8 mouse cellular contexts compared by ENCODE assay signal in genomic region chr19:20727381-20727780, GRCm38 (mm10). TPM values are rescaled to one million over a fixed set of nuclear protein-coding genes. Genes with fewer than 3 reads are reported as not detected.
DNase-seq lines count a peak whose midpoint lies in the region; ATAC-seq and TF ChIP-seq lines count a peak whose summit lies in the region.

Gene Aldh1a7, minus strand, starts transcription at chr19:20727562.

- WGBS in kidney, embryonic 15.5 days = 66% methylated on average over 2 of the region's 2 CpGs
- WGBS in hindbrain, embryonic 16.5 days = 84% methylated on average over 2 of the region's 2 CpGs

- H3K4me2 ChIP-seq in kidney, embryonic 15.5 days = no peak within 1 kb of the TSS
- no peak within 1 kb of the TSS for H3K4me2 ChIP-seq in hindbrain, embryonic 16.5 days (ENCODE audit: low read length)

- TF ChIP-seq EP300 in MEL (IDR thresholded peaks at IDR 0.05; ENCODE audit: low read depth in 1 of 2, low read length in 2 of 2) = no peak

- no peak for TF ChIP-seq POLR2A in MEL (IDR thresholded peaks at IDR 0.05; ENCODE audit: control insufficient read depth in 1 of 2, insufficient read depth in 1 of 2, low read depth in 1 of 2, low read length in 2 of 2, poor library complexity in 1 of 2)

- no peaks in the 10 kb centered on the region for H3K9me3 ChIP-seq in MEL (replicated peaks; ENCODE audit: insufficient read depth, low read length)
- H3K9me3 ChIP-seq in kidney, embryonic 15.5 days (replicated peaks) = no peaks in the 10 kb centered on the region
- no peaks in the 10 kb centered on the region for H3K9me3 ChIP-seq in hindbrain, embryonic 16.5 days (ENCODE audit: control insufficient read depth, low read length)

- peak; percentile 85 for ATAC-seq in kidney, embryonic 15.5 days (replicated peaks; ENCODE audit: low FRiP score)
- ATAC-seq in hindbrain, embryonic 16.5 days = no peak

- DNase-seq in MEL (ENCODE audit: low read depth, low spot score) = peak; percentile 56
- peak; percentile 9 for DNase-seq in adrenal gland, postnatal 14 days
- DNase-seq in lung, postnatal 10 days = peak; percentile 29
- DNase-seq in layer of hippocampus, postnatal 10 days (ENCODE audit: low spot score in 2 of 2) = no peak
- DNase-seq in cerebellum, postnatal 4 days (ENCODE audit: low spot score in 2 of 2) = no peak
- no peak for DNase-seq in thymus, postnatal 10 days (ENCODE audit: low spot score in 2 of 2)

- no peak for TF ChIP-seq RAD21 in MEL (IDR thresholded peaks at IDR 0.05; ENCODE audit: low read depth, low read length)

- no peak within 1 kb of the TSS for H3K9ac ChIP-seq in MEL (ENCODE audit: control insufficient read depth, low read depth, low read length, poor library complexity, severe bottlenecking)
- H3K9ac ChIP-seq in kidney, embryonic 15.5 days = no peak within 1 kb of the TSS
- H3K9ac ChIP-seq in hindbrain, embryonic 16.5 days (ENCODE audit: low read depth, low read length) = no peak within 1 kb of the TSS

- no peaks in the 10 kb centered on the region for H3K79me2 ChIP-seq in MEL (ENCODE audit: control insufficient read depth, insufficient read depth, low read length, poor library complexity)

- H3K4me3 ChIP-seq in MEL (ENCODE audit: control insufficient read depth in 1 of 2, insufficient read depth in 1 of 2, low read depth in 2 of 2, low read length in 2 of 2) = no peak within 1 kb of the TSS
- H3K4me3 ChIP-seq in kidney, embryonic 15.5 days (replicated peaks) = no peak within 1 kb of the TSS
- no peak within 1 kb of the TSS for H3K4me3 ChIP-seq in hindbrain, embryonic 16.5 days (ENCODE audit: low read length)

- no peaks in the 10 kb centered on the region for H3K4me1 ChIP-seq in MEL (ENCODE audit: control insufficient read depth in 1 of 2, insufficient read depth in 2 of 2, low read length in 2 of 2)
- no peaks in the 10 kb centered on the region for H3K4me1 ChIP-seq in kidney, embryonic 15.5 days
- H3K4me1 ChIP-seq in hindbrain, embryonic 16.5 days (ENCODE audit: control insufficient read depth, insufficient read depth, low read depth, low read length) = no peaks in the 10 kb centered on the region

- H3K27me3 ChIP-seq in MEL (ENCODE audit: control insufficient read depth in 1 of 2, insufficient read depth in 2 of 2, low read length in 2 of 2) = no peaks in the 10 kb centered on the region
- H3K27me3 ChIP-seq in kidney, embryonic 15.5 days = no peaks in the 10 kb centered on the region
- no peaks in the 10 kb centered on the region for H3K27me3 ChIP-seq in hindbrain, embryonic 16.5 days (replicated peaks; ENCODE audit: control insufficient read depth, insufficient read depth, low read length)

- no peaks in the 10 kb centered on the region for H3K36me3 ChIP-seq in MEL (ENCODE audit: control insufficient read depth in 1 of 2, insufficient read depth in 2 of 2, low read length in 2 of 2)
- no peaks in the 10 kb centered on the region for H3K36me3 ChIP-seq in kidney, embryonic 15.5 days
- H3K36me3 ChIP-seq in hindbrain, embryonic 16.5 days (ENCODE audit: control insufficient read depth, insufficient read depth, low read length) = no peaks in the 10 kb centered on the region

- no peak for TF ChIP-seq CTCF in MEL (IDR thresholded peaks at IDR 0.05 in 2 of 3, conservative IDR thresholded peaks at IDR 0.05 in 1 of 3; ENCODE audit: control insufficient read depth in 1 of 3, insufficient read depth in 1 of 3, low read depth in 2 of 3, low read length in 3 of 3, poor library complexity in 1 of 3, severe bottlenecking in 1 of 3)

- H3K27ac ChIP-seq in MEL (ENCODE audit: control insufficient read depth, low read depth, low read length) = no peak within 1 kb of the TSS
- H3K27ac ChIP-seq in kidney, embryonic 15.5 days = no peak within 1 kb of the TSS
- H3K27ac ChIP-seq in hindbrain, embryonic 16.5 days (ENCODE audit: low read depth, low read length) = no peak within 1 kb of the TSS

TF ChIP-seq in MEL, 35 proteins besides CTCF, POLR2A, EP300 and RAD21:
- TF ChIP-seq MYB (IDR thresholded peaks at IDR 0.05; ENCODE audit: low read depth, low read length) (no peak), USF1 (IDR thresholded peaks at IDR 0.05; ENCODE audit: low read depth, low read length) (no peak), HCFC1 (IDR thresholded peaks at IDR 0.05; ENCODE audit: low read depth, low read length) (no peak), MYC (IDR thresholded peaks at IDR 0.05; ENCODE audit: low read depth, low read length) (no peak), CHD1 (IDR thresholded peaks at IDR 0.05; ENCODE audit: low read depth, low read length) (no peak), NELFE (IDR thresholded peaks at IDR 0.05; ENCODE audit: low read depth, low read length) (no peak), MAX (IDR thresholded peaks at IDR 0.05; ENCODE audit: low read length) (no peak), KAT2A (conservative IDR thresholded peaks at IDR 0.05; ENCODE audit: low read depth, low read length) (no peak)

RNA-seq across cellular contexts. Expression of gene Aldh1a7, which starts in this region (rescaled TPM):
- total RNA-seq in MEL (2012; rRNA removed) = 0.10 TPM in 1 of 2 replicates, not detected in the other
- polyA plus RNA-seq in MEL (2012; ENCODE audit: insufficient read depth in 1 of 2, insufficient read length in 2 of 2, low read depth in 1 of 2, low replicate concordance in 2 of 2, missing spikeins in 1 of 2) = under 1 TPM in 1 of 2 experiments, not detected in 1; 0.03 TPM
- 11.4 and 17.3 TPM in 2 replicates for total RNA-seq in adrenal gland, postnatal 14 days (2021)
- 4.5 and 4.6 TPM in 2 replicates for polyA plus RNA-seq in kidney, embryonic 15.5 days (2015; fragmentation: Nextera tagmentation; extraction: Ambion mirVana)
- under 1 TPM; 0.58 to 0.96 TPM for total RNA-seq in layer of hippocampus, postnatal 10 days (2021)
- 1.7 and 2.2 TPM in 2 replicates for polyA plus RNA-seq in hindbrain, embryonic 16.5 days (2015; fragmentation: Nextera tagmentation; extraction: Ambion mirVana)

Comparison
In these comparisons a context has a peak if more than half of its experiments do, and no peak if none do; other contexts are left out.
1. Peak in DNase-seq in MEL; RNA of the gene not detected or under 1 TPM.
2. DNase-seq: peak in adrenal gland, postnatal 14 days (single experiment) and lung, postnatal 10 days (single experiment); none in layer of hippocampus, postnatal 10 days (0 of 2), cerebellum, postnatal 4 days (0 of 2) and thymus, postnatal 10 days (0 of 2).